Mouse (Mus musculus): ENCODE results near the gene Gprc5b.

- TF ChIP-seq CTCF (conservative IDR thresholded peaks at IDR 0.05; ENCODE audit: insufficient read depth, insufficient read length, low read depth, low read length) (no peak), POLR2A (IDR thresholded peaks at IDR 0.05; ENCODE audit: low read depth, low read length) (no peak)
Measured at GRCm38 (mm10) chr7:118995007-118995406, at the start of gene Gprc5b.
